Mouse (Mus musculus): Measurements from ENCODE around the gene Lrriq4. TPM values are rescaled to one million over a fixed set of nuclear protein-coding genes. Genes with fewer than 3 reads are reported as not detected.

Gene Lrriq4
- polyA plus RNA-seq, 1 experiment from 2014 or later: not detected

GRCm38 (mm10) chr3:30602065-30602739, 42.1 kb upstream of the Lrriq4 start, which contains the start of gene Mynn:
TSS of gene Mynn (plus strand) at chr3:30602065.
- Histone ChIP-seq H3K9ac (ENCODE audit: low read length) (peak within 1 kb of the TSS; percentile 82), H3K4me3 (ENCODE audit: low read depth, low read length) (peak within 1 kb of the TSS; percentile 93), H3K36me3 (ENCODE audit: control insufficient read depth, insufficient read depth, low read length) (peaks cover 6% of the 10 kb centered on the region), H3K4me1 (ENCODE audit: control insufficient read depth, insufficient read depth, low read length) (peaks cover 7% of the 10 kb centered on the region; the same call in 1 of the 2 replicates), H3K4me2 (ENCODE audit: low read depth, severe bottlenecking) (peak within 1 kb of the TSS; percentile 75), H3K27me3 (ENCODE audit: control insufficient read depth, insufficient read depth, low read length) (0 out of 2 replicates have a peak, but pooled peaks cover 2% of the 10 kb centered on the region), H3K27ac (replicated peaks; ENCODE audit: low read depth, low read length) (peak within 1 kb of the TSS; percentile 86), H3K9me3 (ENCODE audit: control insufficient read depth, low read length) (no peaks in the 10 kb centered on the region)
- under 1% methylated on average over 40 of the region's 40 CpGs for WGBS
- ATAC-seq (ENCODE audit: insufficient number of reproducible peaks, low FRiP score, low TSS enrichment, low read depth) (peak; percentile 95), DNase-seq (ENCODE audit: low spot score) (peak; percentile 97)

GRCm38 (mm10) chr3:30602740-30603098, 41.6 kb upstream of the Lrriq4 start:
- H3K4me2 ChIP-seq (ENCODE audit: low read depth, severe bottlenecking): peak overlapping the region; percentile 40
- peak overlapping the region; percentile 93 for H3K4me3 ChIP-seq (ENCODE audit: low read depth, low read length)
- H3K27me3 ChIP-seq (ENCODE audit: control insufficient read depth, insufficient read depth, low read length): 0 out of 2 replicates have a peak, but pooled peaks cover 2% of the 10 kb centered on the region
- H3K9ac ChIP-seq (ENCODE audit: low read length): peak overlapping the region; percentile 82
- H3K27ac ChIP-seq (replicated peaks; ENCODE audit: low read depth, low read length): peak overlapping the region; percentile 86
- ATAC-seq (ENCODE audit: insufficient number of reproducible peaks, low FRiP score, low TSS enrichment, low read depth): peak; percentile 68; the same call in 1 of the 2 replicates
- no peak for DNase-seq (ENCODE audit: low spot score)
- H3K36me3 ChIP-seq (ENCODE audit: control insufficient read depth, insufficient read depth, low read length): peaks cover 6% of the 10 kb centered on the region
- H3K4me1 ChIP-seq (ENCODE audit: control insufficient read depth, insufficient read depth, low read length): peaks cover 7% of the 10 kb centered on the region; the same call in 1 of the 2 replicates
- WGBS: 0% methylated on average over 27 of the region's 27 CpGs
- H3K9me3 ChIP-seq (ENCODE audit: control insufficient read depth, low read length): no peaks in the 10 kb centered on the region

GRCm38 (mm10) chr3:30603256-30603655, 41.1 kb upstream of the Lrriq4 start:
- H3K4me1 ChIP-seq (ENCODE audit: control insufficient read depth, insufficient read depth, low read length): peaks cover 7% of the 10 kb centered on the region; the same call in 1 of the 2 replicates
- WGBS: 44% methylated on average over 10 of the region's 10 CpGs
- no peak overlapping the region for H3K27ac ChIP-seq (replicated peaks; ENCODE audit: low read depth, low read length)

GRCm38 (mm10) chr3:30608999-30609398, 35.3 kb upstream of the Lrriq4 start:
- no peaks in the 10 kb centered on the region for H3K9me3 ChIP-seq (ENCODE audit: control insufficient read depth, low read length)
- H3K27me3 ChIP-seq (ENCODE audit: control insufficient read depth, insufficient read depth, low read length): no peaks in the 10 kb centered on the region
- no peak for DNase-seq (ENCODE audit: low spot score)
- H3K4me2 ChIP-seq (ENCODE audit: low read depth, severe bottlenecking): no peak overlapping the region
- no peak overlapping the region for H3K4me3 ChIP-seq (ENCODE audit: low read depth, low read length)
- WGBS: 92% methylated on average over 3 of the region's 3 CpGs
- H3K4me1 ChIP-seq (ENCODE audit: control insufficient read depth, insufficient read depth, low read length): no peaks in the 10 kb centered on the region
- no peak overlapping the region for H3K9ac ChIP-seq (ENCODE audit: low read length)
- peaks cover 26% of the 10 kb centered on the region for H3K36me3 ChIP-seq (ENCODE audit: control insufficient read depth, insufficient read depth, low read length)
- H3K27ac ChIP-seq (replicated peaks; ENCODE audit: low read depth, low read length): no peak overlapping the region
- no peak for ATAC-seq (ENCODE audit: insufficient number of reproducible peaks, low FRiP score, low TSS enrichment, low read depth)

More at GRCm38 (mm10) chr3:30603256-30603655, 41.1 kb upstream of the Lrriq4 start:
- peak overlapping the region; percentile 93 for H3K4me3 ChIP-seq (ENCODE audit: low read depth, low read length)
- H3K9ac ChIP-seq (ENCODE audit: low read length): no peak overlapping the region
- no peak for ATAC-seq (ENCODE audit: insufficient number of reproducible peaks, low FRiP score, low TSS enrichment, low read depth)
- no peak for DNase-seq (ENCODE audit: low spot score)
- H3K9me3 ChIP-seq (ENCODE audit: control insufficient read depth, low read length): no peaks in the 10 kb centered on the region
- peak overlapping the region; percentile 40 for H3K4me2 ChIP-seq (ENCODE audit: low read depth, severe bottlenecking)
- H3K36me3 ChIP-seq (ENCODE audit: control insufficient read depth, insufficient read depth, low read length): peaks cover 6% of the 10 kb centered on the region
- 0 out of 2 replicates have a peak, but pooled peaks cover 2% of the 10 kb centered on the region for H3K27me3 ChIP-seq (ENCODE audit: control insufficient read depth, insufficient read depth, low read length)

GRCm38 (mm10) chr3:30610930-30611329, 33.4 kb upstream of the Lrriq4 start:
- Histone ChIP-seq H3K4me3 (ENCODE audit: low read depth, low read length) (no peak overlapping the region), H3K9me3 (ENCODE audit: control insufficient read depth, low read length) (no peaks in the 10 kb centered on the region), H3K27me3 (ENCODE audit: control insufficient read depth, insufficient read depth, low read length) (no peaks in the 10 kb centered on the region), H3K4me2 (ENCODE audit: low read depth, severe bottlenecking) (no peak overlapping the region), H3K27ac (replicated peaks; ENCODE audit: low read depth, low read length) (no peak overlapping the region), H3K36me3 (ENCODE audit: control insufficient read depth, insufficient read depth, low read length) (peaks cover 29% of the 10 kb centered on the region), H3K9ac (ENCODE audit: low read length) (no peak overlapping the region), H3K4me1 (ENCODE audit: control insufficient read depth, insufficient read depth, low read length) (no peaks in the 10 kb centered on the region)
- no peak for DNase-seq (ENCODE audit: low spot score)
- 95% methylated on average over 4 of the region's 4 CpGs for WGBS
- ATAC-seq (ENCODE audit: insufficient number of reproducible peaks, low FRiP score, low TSS enrichment, low read depth): no peak

- H3K4me3 ChIP-seq (ENCODE audit: low read depth, low read length): no peak overlapping the region
- ATAC-seq (ENCODE audit: insufficient number of reproducible peaks, low FRiP score, low TSS enrichment, low read depth) (no peak), DNase-seq (ENCODE audit: low spot score) (no peak)
- no peak overlapping the region for H3K4me2 ChIP-seq (ENCODE audit: low read depth, severe bottlenecking)
- WGBS: 90% methylated on average over 8 of the region's 8 CpGs
- no peak overlapping the region for H3K9ac ChIP-seq (ENCODE audit: low read length)
- H3K27ac ChIP-seq (replicated peaks; ENCODE audit: low read depth, low read length): no peak overlapping the region
- H3K36me3 ChIP-seq (ENCODE audit: control insufficient read depth, insufficient read depth, low read length): peaks cover 10% of the 10 kb centered on the region; the same call in 1 of the 2 replicates
- H3K9me3 ChIP-seq (ENCODE audit: control insufficient read depth, low read length): no peaks in the 10 kb centered on the region
- H3K27me3 ChIP-seq (ENCODE audit: control insufficient read depth, insufficient read depth, low read length): no peaks in the 10 kb centered on the region
- H3K4me1 ChIP-seq (ENCODE audit: control insufficient read depth, insufficient read depth, low read length): no peaks in the 10 kb centered on the region
These were observed 24.2 kb upstream of the Lrriq4 start for GRCm38 (mm10) chr3:30620132-30620531.

- Histone ChIP-seq H3K4me2 (ENCODE audit: low read depth, severe bottlenecking) (no peak overlapping the region), H3K4me3 (ENCODE audit: low read depth, low read length) (no peak overlapping the region), H3K9me3 (ENCODE audit: control insufficient read depth, low read length) (no peaks in the 10 kb centered on the region), H3K9ac (ENCODE audit: low read length) (no peak overlapping the region), H3K27me3 (ENCODE audit: control insufficient read depth, insufficient read depth, low read length) (no peaks in the 10 kb centered on the region), H3K4me1 (ENCODE audit: control insufficient read depth, insufficient read depth, low read length) (no peaks in the 10 kb centered on the region), H3K27ac (replicated peaks; ENCODE audit: low read depth, low read length) (no peak overlapping the region), H3K36me3 (ENCODE audit: control insufficient read depth, insufficient read depth, low read length) (no peaks in the 10 kb centered on the region)
- ATAC-seq (ENCODE audit: insufficient number of reproducible peaks, low FRiP score, low TSS enrichment, low read depth) (no peak), DNase-seq (ENCODE audit: low spot score) (no peak)
- WGBS: 57% methylated on average over 3 of the region's 3 CpGs
These were observed 10.6 kb upstream of the Lrriq4 start for GRCm38 (mm10) chr3:30633681-30634080.

- no peak overlapping the region for H3K27ac ChIP-seq (replicated peaks; ENCODE audit: low read depth, low read length)
- DNase-seq (ENCODE audit: low spot score): no peak
- no peaks in the 10 kb centered on the region for H3K27me3 ChIP-seq (ENCODE audit: control insufficient read depth, insufficient read depth, low read length)
- no peak overlapping the region for H3K9ac ChIP-seq (ENCODE audit: low read length)
- no peak overlapping the region for H3K4me2 ChIP-seq (ENCODE audit: low read depth, severe bottlenecking)
- no peaks in the 10 kb centered on the region for H3K9me3 ChIP-seq (ENCODE audit: control insufficient read depth, low read length)
- 86% methylated on average over 4 of the region's 4 CpGs for WGBS
- no peaks in the 10 kb centered on the region for H3K36me3 ChIP-seq (ENCODE audit: control insufficient read depth, insufficient read depth, low read length)
- ATAC-seq (ENCODE audit: insufficient number of reproducible peaks, low FRiP score, low TSS enrichment, low read depth): no peak
- no peaks in the 10 kb centered on the region for H3K4me1 ChIP-seq (ENCODE audit: control insufficient read depth, insufficient read depth, low read length)
- no peak overlapping the region for H3K4me3 ChIP-seq (ENCODE audit: low read depth, low read length)
These were observed 8.7 kb upstream of the Lrriq4 start for GRCm38 (mm10) chr3:30635629-30636028.

Data from limb, embryonic 11.5 days (tissue).